Mouse (Mus musculus) ES-Bruce4 (cell line): ENCODE results near the gene Anks1. TPM values are rescaled to one million over a fixed set of nuclear protein-coding genes. Genes with fewer than 3 reads are reported as not detected.

Source experiments
- H3K27ac ChIP-seq: 2 replicates; pipeline ENCODE4 v1.5.1; 2012; ENCODE audit warnings: low read length, inconsistent platforms; ENCODE audit not compliant: insufficient read depth
- H3K27me3 ChIP-seq: 2 replicates; pipeline ENCODE4 v1.6.1; 2012; ENCODE audit warnings: mild to moderate bottlenecking, low read length, inconsistent platforms; ENCODE audit not compliant: control insufficient read depth, poor library complexity, insufficient read depth, severe bottlenecking
- H3K36me3 ChIP-seq: 2 replicates; pipeline ENCODE4 v1.6.1; 2012; ENCODE audit warnings: inconsistent platforms, mild to moderate bottlenecking, low read length, moderate library complexity; ENCODE audit not compliant: control insufficient read depth, poor library complexity, insufficient read depth, severe bottlenecking
- H3K4me1 ChIP-seq: one replicate; pipeline ENCODE4 v1.8.1; 2011; ENCODE audit warnings: low read length; ENCODE audit not compliant: control insufficient read depth, insufficient read depth
- H3K4me3 ChIP-seq: 2 replicates; pipeline ENCODE4 v1.5.1; 2011; ENCODE audit warnings: low read depth, mild to moderate bottlenecking, low read length
- H3K9ac ChIP-seq: 2 replicates; pipeline ENCODE4 v1.6.1; 2012; ENCODE audit warnings: low read depth, mild to moderate bottlenecking, inconsistent platforms; ENCODE audit not compliant: poor library complexity, severe bottlenecking
- H3K9me3 ChIP-seq: replicated peaks from 2 replicates; pipeline ENCODE4 v1.6.1; 2012; ENCODE audit warnings: mild to moderate bottlenecking, low read length, inconsistent platforms; ENCODE audit not compliant: control insufficient read depth, poor library complexity, insufficient read depth, severe bottlenecking
- CTCF ChIP-seq: IDR thresholded peaks from one replicate; pipeline ENCODE4 v1.8.1; 2011; ENCODE audit warnings: low read depth, low read length
- EP300 ChIP-seq: IDR thresholded peaks from 2 replicates; pipeline ENCODE4 v1.6.1; 2011; ENCODE audit warnings: low read depth, low read length; ENCODE audit not compliant: insufficient read depth
- POLR2A ChIP-seq: IDR thresholded peaks from one replicate; pipeline ENCODE4 v1.8.1; 2011; ENCODE audit warnings: low read length; ENCODE audit not compliant: insufficient read depth
- polyA plus RNA-seq: library from polyadenylated mRNA; stranded (reverse); fragments of >200 nt; gene quantifications from 2 replicates; pipeline ENCODE4 v1.2.4, GENCODE M21; 2011; ENCODE audit warnings: low read depth; ENCODE audit not compliant: missing spikeins, insufficient read depth, insufficient read length

Gene Anks1
- polyA plus RNA-seq: 20.9 and 23.7 TPM in 2 replicates

- TF ChIP-seq EP300: no peak
- peak; percentile 99 for TF ChIP-seq POLR2A
- Histone ChIP-seq H3K36me3 (peaks cover 2% of the 10 kb centered on the region; the same call in 1 of the 2 replicates), H3K27me3 (no peaks in the 10 kb centered on the region), H3K27ac (peak within 1 kb of the TSS; percentile 8; the same call in 1 of the 2 replicates), H3K4me1 (no peaks in the 10 kb centered on the region), H3K9ac (peak within 1 kb of the TSS; percentile 78), H3K4me3 (peak within 1 kb of the TSS; percentile 90), H3K9me3 (no peaks in the 10 kb centered on the region)
These were observed at the start of gene Anks1 for GRCm38 (mm10) chr17:27908888-27909621. Anks1 (plus strand) TSS chr17:27909306.

- Histone ChIP-seq H3K4me3 (no peak overlapping the region), H3K27me3 (no peaks in the 10 kb centered on the region), H3K4me1 (no peaks in the 10 kb centered on the region), H3K27ac (no peak overlapping the region), H3K9ac (no peak overlapping the region), H3K36me3 (no peaks in the 10 kb centered on the region), H3K9me3 (no peaks in the 10 kb centered on the region)
- TF ChIP-seq POLR2A: no peak
- TF ChIP-seq EP300: no peak
- no peak for TF ChIP-seq CTCF
These were observed 43.6 kb upstream of the Anks1 start for GRCm38 (mm10) chr17:27865461-27865860.

GRCm38 (mm10) chr17:27866737-27867136, 42.4 kb upstream of the Anks1 start:
- Histone ChIP-seq H3K27me3 (no peaks in the 10 kb centered on the region), H3K4me3 (no peak overlapping the region), H3K9ac (no peak overlapping the region), H3K36me3 (no peaks in the 10 kb centered on the region), H3K27ac (no peak overlapping the region), H3K9me3 (no peaks in the 10 kb centered on the region), H3K4me1 (no peaks in the 10 kb centered on the region)
- TF ChIP-seq POLR2A: no peak
- no peak for TF ChIP-seq CTCF
- TF ChIP-seq EP300: no peak

GRCm38 (mm10) chr17:27871851-27872250, 37.3 kb upstream of the Anks1 start:
- Histone ChIP-seq H3K27ac (no peak overlapping the region), H3K9ac (no peak overlapping the region), H3K9me3 (no peaks in the 10 kb centered on the region), H3K36me3 (no peaks in the 10 kb centered on the region), H3K4me1 (no peaks in the 10 kb centered on the region), H3K27me3 (no peaks in the 10 kb centered on the region), H3K4me3 (no peak overlapping the region)
- TF ChIP-seq CTCF (no peak), EP300 (no peak), POLR2A (no peak)

- H3K36me3 ChIP-seq: no peaks in the 10 kb centered on the region
- no peaks in the 10 kb centered on the region for H3K4me1 ChIP-seq
- no peaks in the 10 kb centered on the region for H3K9me3 ChIP-seq
- H3K27ac ChIP-seq: no peak overlapping the region
- no peak overlapping the region for H3K9ac ChIP-seq
- no peak overlapping the region for H3K4me3 ChIP-seq
- TF ChIP-seq EP300 (no peak), POLR2A (no peak), CTCF (no peak)
- H3K27me3 ChIP-seq: no peaks in the 10 kb centered on the region
These were observed 35.5 kb upstream of the Anks1 start for GRCm38 (mm10) chr17:27873583-27873982.

- Histone ChIP-seq H3K27ac (no peak overlapping the region), H3K4me1 (no peaks in the 10 kb centered on the region), H3K9ac (no peak overlapping the region), H3K36me3 (peaks cover 4% of the 10 kb centered on the region; the same call in 1 of the 2 replicates), H3K27me3 (no peaks in the 10 kb centered on the region), H3K4me3 (no peak overlapping the region), H3K9me3 (no peaks in the 10 kb centered on the region)
- TF ChIP-seq EP300: no peak
- TF ChIP-seq POLR2A: no peak
- TF ChIP-seq CTCF: no peak
These were observed 34.6 kb upstream of the Anks1 start for GRCm38 (mm10) chr17:27874510-27874909.
